8 mouse cellular contexts compared by ENCODE assay signal in the genomic region with DNA sequence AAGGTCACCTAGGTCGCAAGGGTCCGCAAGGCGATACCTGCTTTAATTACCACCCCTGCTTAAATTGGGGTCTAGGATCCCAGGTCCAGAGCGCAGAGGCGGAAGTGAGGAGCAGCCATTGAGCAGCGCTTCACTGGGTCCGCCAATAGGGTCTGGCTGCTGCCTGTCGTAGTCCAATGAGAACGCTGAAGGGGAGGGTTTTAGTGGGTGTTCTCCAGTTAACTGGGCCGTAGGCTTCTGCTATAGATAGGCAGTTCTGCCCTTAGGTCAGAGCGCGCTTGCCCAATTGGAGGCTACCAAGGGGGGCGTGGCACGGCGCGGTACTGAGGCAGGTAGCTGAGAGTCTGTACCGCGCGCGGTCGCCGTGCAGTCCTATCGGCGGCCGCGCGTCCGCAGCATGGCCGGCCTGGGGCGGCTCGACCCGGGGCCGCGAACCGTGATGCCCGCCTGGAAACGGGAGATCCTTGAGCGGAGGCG. TPM values are rescaled to one million over a fixed set of nuclear protein-coding genes. Genes with fewer than 3 reads are reported as not detected.
DNase-seq lines count a peak whose midpoint lies in the region; ATAC-seq and TF ChIP-seq lines count a peak whose summit lies in the region.

A gene (plus strand): TSS at position 328 of the 477 bp plus-strand sequence.

- peak within 1 kb of the TSS; percentile 78 for H3K9ac ChIP-seq in heart, embryonic 11.5 days (ENCODE audit: low read depth, low read length)
- H3K9ac ChIP-seq in kidney, embryonic 16.5 days (replicated peaks; ENCODE audit: low read length) = peak within 1 kb of the TSS; percentile 76
- peak within 1 kb of the TSS; percentile 78 for H3K9ac ChIP-seq in liver, adult 2 months (ENCODE audit: low read depth, low read length)

- H3K4me3 ChIP-seq in C2C12 (ENCODE audit: insufficient read depth, poor library complexity, severe bottlenecking) (peak within 1 kb of the TSS; percentile 63), myocyte (peak within 1 kb of the TSS; percentile 28)
- peak within 1 kb of the TSS; percentile 90 for H3K4me3 ChIP-seq in erythroblast, embryonic 14.5 days (replicated peaks)
- peak within 1 kb of the TSS; percentile 83 for H3K4me3 ChIP-seq in heart, embryonic 11.5 days (ENCODE audit: low read depth, low read length)
- H3K4me3 ChIP-seq in kidney, embryonic 16.5 days (ENCODE audit: low read length) = peak within 1 kb of the TSS; percentile 88
- H3K4me3 ChIP-seq in liver, adult 2 months (ENCODE audit: insufficient read depth, low read depth, low read length) = peak within 1 kb of the TSS; percentile 79

- TF ChIP-seq CTCF in C2C12 (IDR thresholded peaks at IDR 0.05; ENCODE audit: control insufficient read depth, insufficient read depth, insufficient read length) = no peak
- no peak for TF ChIP-seq CTCF in brain, embryonic 14.5 days (IDR thresholded peaks at IDR 0.05; ENCODE audit: borderline replicate concordance, extremely low read depth, insufficient read depth, insufficient read length)
- no peak for TF ChIP-seq CTCF in liver, adult 2 months (IDR thresholded peaks at IDR 0.05; ENCODE audit: low read depth, low read length)

- H3ac ChIP-seq in C2C12 (ENCODE audit: control insufficient read depth, insufficient read length, low read depth) = peak within 1 kb of the TSS; percentile 82
- H3ac ChIP-seq in myocyte (ENCODE audit: control insufficient read depth, insufficient read length) = peak within 1 kb of the TSS; percentile 18

- no peaks in the 10 kb centered on the region for H3K36me3 ChIP-seq in C2C12 (ENCODE audit: control insufficient read depth, insufficient read depth)
- H3K36me3 ChIP-seq in erythroblast, embryonic 14.5 days (ENCODE audit: control insufficient read depth) = peaks cover 7% of the 10 kb centered on the region
- H3K36me3 ChIP-seq in heart, embryonic 11.5 days (ENCODE audit: control insufficient read depth, insufficient read depth, low read length) = no peaks in the 10 kb centered on the region
- no peaks in the 10 kb centered on the region for H3K36me3 ChIP-seq in kidney, embryonic 16.5 days (ENCODE audit: insufficient read depth, low read length)
- H3K36me3 ChIP-seq in liver, adult 2 months (ENCODE audit: control insufficient read depth, insufficient read depth, low read length) = no peaks in the 10 kb centered on the region
- H3K36me3 ChIP-seq in myocyte (ENCODE audit: control insufficient read depth, insufficient read depth) = no peaks in the 10 kb centered on the region
- no peaks in the 10 kb centered on the region for H3K36me3 ChIP-seq in splenic B cell, adult 2 months (ENCODE audit: control insufficient read depth, insufficient read depth, low read length, poor library complexity, severe bottlenecking)

- DNase-seq in brain, embryonic 14.5 days (ENCODE audit: low read depth) = peak; percentile 99
- DNase-seq in liver, adult 2 months (ENCODE audit: extremely low read depth, low read depth, low spot score) = peak; percentile 97
- DNase-seq in splenic B cell, adult 2 months (ENCODE audit: low read depth, low spot score) = peak; percentile 97

- peaks cover 5% of the 10 kb centered on the region for H3K79me3 ChIP-seq in C2C12 (ENCODE audit: low read depth)

- H3K27me3 ChIP-seq in C2C12 (ENCODE audit: control insufficient read depth, insufficient read depth, insufficient read length) (no peaks in the 10 kb centered on the region), myocyte (ENCODE audit: control insufficient read depth, insufficient read depth, insufficient read length) (no peaks in the 10 kb centered on the region)
- no peaks in the 10 kb centered on the region for H3K27me3 ChIP-seq in erythroblast, embryonic 14.5 days (ENCODE audit: control insufficient read depth)
- H3K27me3 ChIP-seq in heart, embryonic 11.5 days (ENCODE audit: control insufficient read depth, insufficient read depth, low read length) = peaks cover 16% of the 10 kb centered on the region
- no peaks in the 10 kb centered on the region for H3K27me3 ChIP-seq in kidney, embryonic 16.5 days (ENCODE audit: insufficient read depth, low read length)
- no peaks in the 10 kb centered on the region for H3K27me3 ChIP-seq in liver, adult 2 months (ENCODE audit: control insufficient read depth, insufficient read depth, low read length)
- no peaks in the 10 kb centered on the region for H3K27me3 ChIP-seq in splenic B cell, adult 2 months (ENCODE audit: control insufficient read depth, insufficient read depth, low read length, poor library complexity, severe bottlenecking)

- WGBS in heart, embryonic 11.5 days (ENCODE audit: insufficient replicate concordance) = under 1% methylated on average over 39 of the region's 39 CpGs
- under 1% methylated on average over 39 of the region's 39 CpGs for WGBS in kidney, embryonic 16.5 days
- WGBS in liver, adult 2 months = under 1% methylated on average over 39 of the region's 39 CpGs

- peak; percentile 62; the same call in 1 of the 2 replicates for TF ChIP-seq POLR2A in brain, embryonic 14.5 days (IDR thresholded peaks at IDR 0.05; ENCODE audit: borderline replicate concordance, extremely low read depth, insufficient read depth, insufficient read length, poor library complexity, severe bottlenecking)
- TF ChIP-seq POLR2A in liver, adult 2 months (IDR thresholded peaks at IDR 0.05; ENCODE audit: extremely low read depth, insufficient read depth, low read length) = peak; percentile 72; the same call in 1 of the 2 replicates
- peak; percentile 65 for TF ChIP-seq POLR2A in myocyte (IDR thresholded peaks at IDR 0.05; ENCODE audit: insufficient read length, low read depth)

- H3K27ac ChIP-seq in heart, embryonic 11.5 days (ENCODE audit: low read depth, low read length) = no peak within 1 kb of the TSS
- H3K27ac ChIP-seq in kidney, embryonic 16.5 days (ENCODE audit: low read length) = peak within 1 kb of the TSS; percentile 75
- peak within 1 kb of the TSS; percentile 49 for H3K27ac ChIP-seq in liver, adult 2 months (replicated peaks; ENCODE audit: insufficient read depth, low read depth, low read length)

- no peaks in the 10 kb centered on the region for H3K9me3 ChIP-seq in erythroblast, embryonic 14.5 days (ENCODE audit: control insufficient read depth, low read length)
- H3K9me3 ChIP-seq in heart, embryonic 11.5 days (replicated peaks; ENCODE audit: control insufficient read depth, low read length) = no peaks in the 10 kb centered on the region
- no peaks in the 10 kb centered on the region for H3K9me3 ChIP-seq in kidney, embryonic 16.5 days (ENCODE audit: low read length)

- H3K4me1 ChIP-seq in erythroblast, embryonic 14.5 days (ENCODE audit: control insufficient read depth) = peaks cover 61% of the 10 kb centered on the region
- H3K4me1 ChIP-seq in heart, embryonic 11.5 days (ENCODE audit: control insufficient read depth, insufficient read depth, low read length) = peaks cover 29% of the 10 kb centered on the region
- H3K4me1 ChIP-seq in kidney, embryonic 16.5 days (ENCODE audit: insufficient read depth, low read length) = peaks cover 34% of the 10 kb centered on the region
- peaks cover 17% of the 10 kb centered on the region for H3K4me1 ChIP-seq in liver, adult 2 months (ENCODE audit: control insufficient read depth, insufficient read depth, low read length)

- peaks cover 46% of the 10 kb centered on the region for H3K79me2 ChIP-seq in C2C12 (ENCODE audit: control insufficient read depth, insufficient read depth)
- peaks cover 9% of the 10 kb centered on the region; the same call in 1 of the 2 replicates for H3K79me2 ChIP-seq in liver, adult 2 months (ENCODE audit: control insufficient read depth, insufficient read depth, low read length)
- H3K79me2 ChIP-seq in myocyte (ENCODE audit: control insufficient read depth, insufficient read depth) = no peaks in the 10 kb centered on the region

- ATAC-seq in heart, embryonic 11.5 days (replicated peaks; ENCODE audit: insufficient number of reproducible peaks, low FRiP score, low TSS enrichment) = peak; percentile 97
- peak; percentile 99 for ATAC-seq in kidney, embryonic 16.5 days (ENCODE audit: low FRiP score, low TSS enrichment)

- peak within 1 kb of the TSS; percentile 100 for H3K4me2 ChIP-seq in heart, embryonic 11.5 days
- H3K4me2 ChIP-seq in kidney, embryonic 16.5 days (replicated peaks; ENCODE audit: low read depth, low read length) = peak within 1 kb of the TSS; percentile 99
- H3K4me2 ChIP-seq in myocyte (ENCODE audit: low read depth) = peak within 1 kb of the TSS; percentile 90

TF ChIP-seq in C2C12, 6 proteins besides CTCF, POLR2A, EP300 and RAD21:
- TF ChIP-seq MAX (IDR thresholded peaks at IDR 0.05) (peak; percentile 49), MYOD1 (IDR thresholded peaks at IDR 0.05; ENCODE audit: control insufficient read depth, insufficient read length, low read depth) (no peak), USF1 (IDR thresholded peaks at IDR 0.05; ENCODE audit: low read depth) (no peak), CEBPB (IDR thresholded peaks at IDR 0.05; ENCODE audit: low read depth) (no peak), MYOG (IDR thresholded peaks at IDR 0.05; ENCODE audit: control insufficient read depth, extremely low read depth, insufficient read length) (no peak), FOSL1 (IDR thresholded peaks at IDR 0.05; ENCODE audit: insufficient read depth, low read length, poor library complexity, severe bottlenecking) (no peak)

TF ChIP-seq in myocyte, 11 proteins besides CTCF, POLR2A, EP300 and RAD21:
- no peak for TF ChIP-seq MYOD1 (IDR thresholded peaks at IDR 0.05; ENCODE audit: control insufficient read depth in 1 of 3, insufficient read length in 2 of 3, low read depth in 2 of 3)
- peak; percentile 25 for TF ChIP-seq SRF (IDR thresholded peaks at IDR 0.05; ENCODE audit: control insufficient read depth, insufficient read length, low read depth)
- TF ChIP-seq POLR2AphosphoS2 (IDR thresholded peaks at IDR 0.05; ENCODE audit: insufficient read length, low read depth) = peak; percentile 31
- TF ChIP-seq CEBPB (IDR thresholded peaks at IDR 0.05; ENCODE audit: insufficient read depth, poor library complexity, severe bottlenecking) = no peak
TF ChIP-seq in myocyte: peak in this region for 2.

RNA-seq across cellular contexts. Expression of the gene that starts here (rescaled TPM):
- polyA plus RNA-seq in C2C12 (2012; fragmentation: generic; extraction: Trizol) (7.4 TPM), myocyte (2012; fragmentation: generic; extraction: Trizol) (5.5 TPM)
- polyA plus RNA-seq in brain, embryonic 14.5 days (2012; rRNA removed) = 7.7 and 13.0 TPM in 2 replicates
- 0.82 and 1.3 TPM in 2 replicates for polyA plus RNA-seq in erythroblast, embryonic 14.5 days (2012)
- 3.3 TPM in 2 replicates for polyA plus RNA-seq in heart, embryonic 11.5 days (2014; fragmentation: Nextera tagmentation; extraction: Ambion mirVana)
- polyA plus RNA-seq in kidney, embryonic 16.5 days (2015; fragmentation: Nextera tagmentation; extraction: Ambion mirVana) = 12.0 and 12.1 TPM in 2 replicates
- 0.55 and 2.6 TPM in 2 replicates for total RNA-seq in liver, adult 2 months (2014; rRNA removed)
- polyA plus RNA-seq in liver, adult 2 months (2012; rRNA removed) = 4.2 and 4.3 TPM in 2 replicates

Comparison
In these comparisons a context has a peak if more than half of its experiments do, and no peak if none do; other contexts are left out.
1. H3K4me3 ChIP-seq: peak in every context shown above with its lines; median percentile 90 in erythroblast, embryonic 14.5 days; 88 in kidney, embryonic 16.5 days; 83 in heart, embryonic 11.5 days; 79 in liver, adult 2 months; 63 in C2C12; 28 in myocyte.